Mouse (Mus musculus): ENCODE measurements at regions not wholly inside any gene's neighbourhood (a gene's known extent, or its start where the extent isn't known, plus 50 kb on each side); places are given as distances from the start of the nearest gene placed in this dataset.

DNA sequence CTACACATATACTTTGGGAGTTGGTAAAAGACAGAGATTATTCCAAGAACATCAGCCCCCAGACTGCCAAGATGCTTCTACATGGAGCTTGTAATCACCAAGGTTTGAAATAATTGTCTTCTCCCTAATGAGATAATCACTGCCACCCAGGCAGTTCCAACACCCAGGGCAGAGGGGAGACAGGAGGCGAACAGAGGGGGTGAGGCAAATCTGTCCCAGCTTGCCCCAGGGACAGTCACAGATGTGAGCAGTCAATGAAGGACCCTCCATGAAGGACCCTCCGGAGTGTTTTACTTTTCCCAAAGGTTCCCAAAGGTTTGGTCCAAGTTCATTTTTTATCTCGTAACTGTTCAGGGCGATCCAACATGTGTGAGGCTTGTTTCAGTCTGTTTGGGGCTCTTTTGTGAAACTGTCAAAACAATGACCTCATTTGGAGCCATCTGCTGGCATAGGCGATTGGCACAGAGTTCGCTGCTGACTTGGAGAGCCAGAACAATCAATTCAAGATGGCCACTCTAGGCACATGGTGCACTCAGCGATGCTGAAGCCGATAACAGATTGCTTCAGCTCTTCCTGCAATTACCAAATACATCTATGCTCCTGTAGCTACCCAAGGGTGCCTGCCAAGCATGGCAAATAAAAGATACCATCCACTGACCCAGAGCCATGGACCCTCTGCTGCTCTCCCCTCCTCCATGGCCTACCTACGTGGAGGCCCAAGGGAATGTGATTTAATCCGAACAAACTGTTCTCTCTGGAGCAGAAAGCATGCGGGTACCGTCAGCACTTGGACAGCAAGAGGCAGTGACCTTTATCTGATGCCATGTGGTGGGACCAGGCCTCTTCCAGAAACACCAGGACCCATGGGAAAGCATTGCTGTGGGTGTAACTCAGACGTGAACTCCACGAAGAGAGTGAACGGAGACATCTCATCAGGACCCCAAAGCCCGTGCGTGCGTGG is 326.9 kb downstream of the Wdr11 start:
- DNase-seq (ENCODE audit: low read depth): no peak

DNA sequence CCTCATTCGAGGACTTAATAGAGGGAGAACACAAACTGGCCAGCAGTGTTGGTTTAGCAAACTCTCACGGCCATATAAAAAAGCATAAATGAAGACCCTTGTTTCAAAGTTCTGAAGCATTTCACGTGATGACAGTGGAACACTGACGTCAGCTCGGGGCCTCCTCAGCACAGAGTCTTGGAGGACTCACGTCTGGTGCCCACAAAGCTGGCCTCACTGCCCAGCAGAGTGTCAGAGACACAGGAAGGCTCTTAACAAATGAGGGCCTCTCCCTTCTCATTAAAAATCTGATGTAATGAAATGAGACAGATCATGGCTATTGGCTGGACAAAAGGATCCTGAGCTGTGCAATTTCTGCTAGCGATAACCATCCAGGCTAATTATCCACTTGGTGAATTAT is 330.6 kb downstream of the Wdr11 start:
- DNase-seq (ENCODE audit: low read depth): no peak

DNA sequence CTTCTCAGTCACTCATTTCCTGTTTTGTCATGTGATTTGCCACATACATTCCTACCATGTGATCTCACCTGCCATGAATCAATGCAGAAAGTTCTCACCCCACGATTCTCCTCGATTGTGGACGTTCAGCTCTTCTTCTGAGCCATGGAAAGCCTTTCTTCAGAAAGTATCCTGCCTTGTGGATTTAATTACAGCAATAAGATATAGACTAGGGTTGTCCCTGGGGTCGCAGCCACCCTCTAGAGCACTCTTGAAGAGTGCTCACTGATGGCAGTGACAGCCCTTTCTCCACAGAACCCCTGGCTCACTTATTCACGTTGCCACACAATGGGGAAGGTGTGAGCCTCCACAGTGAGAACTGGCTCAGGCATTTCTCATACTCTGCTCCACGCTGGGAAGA is 345.1 kb downstream of the Wdr11 start:
- no peak for DNase-seq (ENCODE audit: low read depth)

DNA sequence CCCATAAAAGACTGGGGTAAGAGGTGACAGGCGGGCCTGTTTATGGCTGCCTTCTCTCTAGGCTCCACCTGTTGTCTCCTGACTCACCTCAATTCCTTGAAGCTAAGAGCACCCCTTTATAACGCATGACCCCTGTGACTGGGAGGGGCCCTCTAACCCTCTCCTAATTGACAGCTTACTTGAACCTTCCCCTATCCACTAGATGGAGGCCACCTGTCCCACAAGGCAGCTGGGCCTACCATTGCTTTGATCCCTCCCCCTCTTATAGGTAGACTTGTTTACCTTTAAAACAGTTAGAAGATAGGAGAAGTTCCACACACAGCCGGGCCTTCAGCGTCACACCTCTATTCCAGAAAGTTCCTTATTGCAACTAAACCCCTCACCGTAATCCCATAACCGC is 346.1 kb downstream of the Wdr11 start:
- DNase-seq (ENCODE audit: low read depth): no peak

DNA sequence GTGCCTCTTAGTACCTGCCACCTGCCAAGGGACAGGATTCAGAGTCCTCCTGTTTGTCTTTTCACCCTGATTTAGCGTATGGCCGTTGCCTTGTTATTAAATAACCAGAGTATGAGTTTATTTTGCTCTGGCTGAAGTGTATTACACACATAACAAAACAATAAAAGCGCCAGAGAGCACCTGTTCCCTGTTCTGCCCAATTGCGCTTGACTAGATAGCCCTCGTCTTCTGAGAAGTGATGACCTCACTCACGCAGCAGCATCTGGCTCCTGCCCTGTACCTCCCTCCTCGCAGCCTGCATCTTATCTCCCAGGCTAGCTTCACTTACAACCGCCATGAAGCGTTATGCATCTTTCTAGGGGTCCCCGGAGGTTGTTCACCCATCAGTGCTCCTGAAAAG is 346.5 kb downstream of the Wdr11 start:
- no peak for DNase-seq (ENCODE audit: low read depth)

DNA sequence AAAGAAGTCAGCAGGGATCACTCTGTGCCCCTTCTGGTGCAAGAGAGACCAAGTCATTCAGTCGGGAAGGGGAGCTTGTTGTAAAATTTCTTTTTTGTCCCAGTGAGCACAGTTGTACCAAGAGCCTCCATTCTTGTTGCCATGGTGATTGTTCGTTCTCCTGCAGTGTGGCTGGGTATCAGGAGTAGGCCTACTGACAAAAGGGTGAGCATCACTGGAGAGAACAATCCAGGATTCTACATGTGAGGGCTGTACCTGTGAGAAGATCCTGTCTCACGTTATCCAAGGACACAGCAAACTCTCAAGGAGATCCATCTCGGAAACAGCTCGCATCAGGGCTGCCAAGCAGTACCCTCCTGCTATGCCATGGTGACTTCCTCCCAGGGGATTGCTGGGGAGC is 347.6 kb downstream of the Wdr11 start:
- no peak for DNase-seq (ENCODE audit: low read depth)

DNA sequence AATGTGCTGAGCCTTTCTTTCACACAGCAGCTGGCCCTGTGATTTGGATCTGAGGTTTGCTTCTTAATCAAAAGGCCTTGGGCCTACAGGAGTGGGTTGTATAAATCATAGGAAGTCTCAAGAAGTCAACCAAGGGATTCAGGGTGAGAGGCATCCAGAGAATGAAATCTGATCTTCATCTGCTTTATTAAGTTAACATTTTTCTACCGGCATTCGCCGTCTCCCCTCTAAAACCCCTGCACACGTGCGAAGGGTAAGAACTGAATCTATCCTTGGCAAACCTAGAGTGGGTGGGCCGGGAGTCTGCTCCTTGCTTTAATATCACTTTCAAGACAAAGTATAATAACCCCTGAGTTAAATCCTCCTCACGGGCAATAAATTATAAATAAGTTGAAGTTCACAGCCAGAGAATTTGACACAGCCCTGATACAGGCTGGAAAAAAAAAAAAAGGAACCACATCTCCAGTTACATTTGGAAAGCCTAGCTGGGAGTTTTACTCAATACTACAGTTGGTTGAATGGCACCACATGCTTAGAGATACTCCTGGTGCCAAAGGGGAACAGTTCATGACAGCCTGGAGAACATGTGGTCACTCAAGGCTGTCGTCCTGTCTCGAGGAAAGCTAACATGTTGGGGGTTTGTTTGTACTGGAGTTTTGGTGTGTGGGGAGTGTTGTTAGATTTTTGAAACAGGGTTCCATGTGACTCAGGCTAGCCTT is 349.8 kb downstream of the Wdr11 start:
- peak; percentile 21 for DNase-seq (ENCODE audit: low read depth)

DNA sequence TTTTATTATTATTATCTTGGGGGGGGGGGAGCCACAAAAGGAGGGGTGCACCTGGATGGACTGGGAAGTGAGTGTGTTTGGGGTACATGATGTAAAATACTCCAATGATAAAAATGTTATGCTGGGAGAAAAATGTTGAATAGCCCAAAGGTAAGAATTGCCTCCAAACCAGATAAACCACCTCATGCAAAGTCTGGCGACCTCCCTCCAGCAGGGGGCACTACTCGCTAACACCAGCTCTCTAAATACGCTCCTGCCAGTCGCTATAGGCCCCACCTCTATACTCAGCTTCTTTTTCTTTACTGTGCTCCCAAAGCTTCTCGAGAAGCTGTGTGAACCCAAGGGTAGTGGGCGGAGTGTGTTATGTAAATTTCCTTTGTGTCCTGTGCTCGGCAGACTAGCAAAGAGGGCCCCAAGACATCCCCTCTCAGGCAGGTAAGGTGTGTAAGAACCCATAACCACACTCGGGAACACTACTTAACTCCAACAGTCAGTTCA is 357.0 kb downstream of the Wdr11 start:
- no peak for DNase-seq (ENCODE audit: low read depth)

DNA sequence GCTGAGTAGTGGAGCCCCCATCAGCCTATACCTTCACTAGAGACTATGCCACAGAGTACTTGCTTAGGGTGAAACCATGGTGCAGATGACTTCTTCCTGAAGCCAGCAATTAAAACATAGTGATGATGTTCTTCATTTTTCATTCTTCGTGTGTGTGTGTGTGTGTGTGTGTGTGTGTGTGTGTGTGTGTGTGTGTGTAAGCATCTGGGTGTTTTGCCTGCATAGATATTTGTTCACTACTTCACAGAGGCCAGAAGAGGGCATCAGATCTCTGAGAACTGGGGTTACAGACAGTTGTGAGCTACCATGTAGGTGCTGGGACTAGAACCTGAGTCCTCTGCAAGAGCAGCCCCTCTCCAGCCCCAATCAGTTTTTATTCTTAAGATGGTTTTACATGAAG is 358.8 kb downstream of the Wdr11 start:
- DNase-seq (ENCODE audit: low read depth): no peak

DNA sequence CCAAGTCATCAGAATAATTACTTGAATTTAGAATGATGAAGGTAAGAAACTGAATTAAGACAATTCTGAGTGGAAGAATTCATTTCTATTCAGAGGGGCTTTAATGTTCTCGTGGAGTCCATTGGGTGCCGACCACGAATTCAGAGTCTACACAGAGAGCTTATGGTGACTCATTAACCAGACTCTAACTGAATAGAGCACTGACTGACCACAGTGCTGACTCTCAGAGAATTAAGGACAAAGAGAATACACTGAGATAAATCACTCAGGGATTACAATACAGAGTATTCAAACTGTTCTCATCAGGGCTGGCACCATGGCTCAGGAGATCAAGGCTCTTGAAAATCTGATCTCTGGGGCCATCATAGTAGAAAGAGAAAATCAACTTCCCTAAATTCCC is 366.7 kb downstream of the Wdr11 start:
- DNase-seq (ENCODE audit: low read depth): no peak

DNA sequence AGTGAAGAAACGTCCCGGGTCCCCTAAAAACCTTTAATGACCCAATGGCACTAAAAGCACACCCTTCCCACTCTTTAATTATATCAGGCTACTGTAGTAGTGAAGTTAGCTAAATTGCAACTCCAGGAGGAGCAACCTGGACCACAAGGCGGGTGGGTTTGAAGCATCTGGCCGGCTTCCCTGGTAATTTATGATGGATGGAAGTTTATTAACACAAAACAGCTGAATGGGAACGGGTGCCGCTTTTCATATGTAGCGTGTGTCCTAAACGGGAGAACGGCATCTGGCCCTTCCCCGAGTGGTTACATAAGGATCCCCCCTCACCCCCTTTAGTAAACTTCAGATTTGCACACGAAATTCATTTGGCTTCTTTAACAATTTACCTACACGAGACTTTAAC is 370.9 kb downstream of the Wdr11 start:
- no peak for DNase-seq (ENCODE audit: low read depth)

DNA sequence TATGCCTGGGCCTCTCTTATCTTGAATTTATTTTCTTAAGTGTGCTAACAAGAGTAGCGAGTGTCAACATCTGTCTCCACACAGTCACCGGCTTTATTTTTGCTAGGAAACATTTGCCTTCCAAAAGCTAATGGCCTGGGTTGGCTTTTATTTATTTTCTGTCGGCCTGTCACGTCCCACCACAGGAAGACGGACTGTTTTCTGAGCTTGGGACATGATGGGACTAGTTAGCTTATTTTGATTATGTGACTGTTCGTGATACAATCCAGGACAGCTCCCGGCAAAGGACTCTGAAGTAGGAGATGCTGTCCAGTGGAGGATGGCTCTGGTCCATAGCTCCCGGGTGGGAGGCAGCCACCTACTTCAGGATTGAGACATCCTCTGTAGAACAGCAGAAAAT is 372.5 kb downstream of the Wdr11 start:
- DNase-seq (ENCODE audit: low read depth): no peak

DNA sequence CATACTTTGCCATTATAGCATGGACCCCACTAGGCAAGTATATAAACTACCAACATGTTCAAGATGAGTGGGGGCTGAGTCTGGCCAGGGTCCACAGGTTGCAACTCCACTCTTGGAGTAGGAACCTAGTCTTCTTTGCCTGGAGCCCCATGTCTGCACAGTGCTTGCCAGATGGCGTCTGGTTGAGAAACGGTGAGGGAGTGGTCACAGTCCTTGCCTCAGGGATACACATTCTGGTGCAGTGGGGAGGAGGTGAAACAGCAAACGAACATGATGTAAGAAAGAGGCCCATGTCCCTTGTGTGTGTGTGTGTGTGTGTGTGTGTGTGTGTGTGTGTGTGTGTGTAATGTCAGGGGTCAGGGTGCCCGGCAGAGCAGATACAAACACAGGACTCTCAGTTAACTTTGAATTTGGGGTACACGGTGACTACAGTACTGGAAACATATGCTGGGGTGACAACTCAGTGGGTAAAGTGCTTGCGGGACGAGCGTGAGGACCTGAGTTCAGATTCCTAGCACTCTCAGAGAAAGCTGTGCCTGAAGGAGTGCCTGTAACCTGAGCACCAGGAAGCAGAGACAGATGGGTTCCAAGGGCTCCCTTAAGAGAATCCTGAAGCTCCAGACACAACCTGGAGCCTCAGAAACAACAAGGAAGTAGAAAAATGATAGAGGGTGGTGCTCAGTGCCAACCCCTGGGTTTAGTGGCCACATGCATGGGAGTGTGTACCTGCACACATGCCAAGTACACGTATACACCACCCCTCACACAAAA is 373.8 kb downstream of the Wdr11 start:
- no peak for DNase-seq (ENCODE audit: low read depth)

DNA sequence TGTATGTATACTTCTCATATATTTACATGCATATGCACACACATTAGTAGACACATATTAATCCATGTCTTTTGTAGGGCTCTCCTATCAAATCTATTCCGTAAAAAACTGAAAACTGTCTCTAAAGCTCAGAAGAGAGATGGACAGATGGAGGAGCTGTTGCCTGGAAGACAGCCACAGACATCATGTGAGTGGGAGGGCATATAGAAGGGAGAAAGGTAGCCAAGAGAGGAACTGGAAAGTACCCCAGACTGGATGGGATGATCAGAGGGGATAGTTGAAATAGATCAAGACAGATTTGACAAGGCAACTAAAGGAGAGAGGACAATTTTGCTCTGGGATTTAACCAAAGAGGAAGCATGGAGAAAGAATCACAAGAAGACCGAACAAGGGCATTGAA is 375.1 kb downstream of the Wdr11 start:
- no peak for DNase-seq (ENCODE audit: low read depth)

DNA sequence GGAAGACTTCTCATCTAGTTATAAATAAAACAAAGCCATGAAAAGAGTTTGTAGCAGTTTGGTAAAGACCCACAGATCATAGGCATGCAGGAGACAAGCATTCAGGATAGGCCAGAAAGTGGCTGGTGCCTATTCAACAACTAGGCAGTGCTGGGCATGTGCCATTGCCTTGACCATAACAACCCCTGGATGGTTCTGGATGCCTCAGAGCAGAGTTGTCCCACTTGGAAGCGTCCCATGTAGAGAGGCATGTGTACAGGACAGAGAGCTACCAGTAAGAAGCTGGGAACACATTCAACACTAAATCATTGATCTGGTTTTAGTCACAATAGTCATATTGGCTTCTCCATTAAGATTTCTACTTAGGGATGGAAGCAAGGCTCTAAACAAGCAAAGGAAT is 378.5 kb downstream of the Wdr11 start:
- no peak for DNase-seq (ENCODE audit: low read depth)

DNA sequence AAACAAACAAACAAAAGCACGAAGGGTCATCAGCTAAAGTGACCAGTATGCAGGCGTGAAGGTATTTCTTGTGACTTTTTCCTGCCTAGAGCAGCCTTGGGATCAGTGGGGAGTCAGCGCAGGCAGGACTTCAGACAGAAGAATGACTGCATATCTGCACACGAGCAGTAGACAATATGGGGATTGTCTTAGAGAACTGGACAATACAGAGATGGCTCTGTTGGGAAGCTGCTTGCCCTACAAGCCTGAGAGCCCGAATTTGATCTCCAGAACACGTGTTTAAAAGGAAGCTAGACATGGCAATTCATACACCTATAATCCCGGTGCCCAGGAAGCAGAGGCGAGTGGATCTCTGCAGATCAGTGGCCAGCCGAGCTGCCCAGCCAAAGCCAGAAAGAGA is 382.5 kb downstream of the Wdr11 start:
- DNase-seq (ENCODE audit: low read depth): no peak

DNA sequence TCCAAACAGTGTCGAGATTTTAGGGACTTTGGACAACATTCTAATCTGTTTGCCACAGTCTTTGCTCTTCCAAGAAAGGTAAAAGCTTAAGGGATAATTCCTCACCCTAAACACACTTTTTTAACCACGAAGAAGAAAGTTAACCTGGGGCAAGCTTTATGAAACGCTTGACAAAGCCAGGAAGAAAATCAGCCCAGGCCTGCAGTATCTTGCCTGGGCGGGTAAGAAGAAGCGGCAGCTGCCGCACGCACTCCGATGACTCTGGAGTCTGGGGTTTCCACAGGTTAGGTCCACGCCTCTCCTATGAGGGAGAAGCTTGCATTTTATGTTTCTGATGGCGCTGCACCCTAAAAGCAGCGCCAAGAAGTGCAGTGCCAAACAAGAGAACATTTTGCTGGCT is 383.2 kb downstream of the Wdr11 start:
- DNase-seq (ENCODE audit: low read depth): no peak

DNA sequence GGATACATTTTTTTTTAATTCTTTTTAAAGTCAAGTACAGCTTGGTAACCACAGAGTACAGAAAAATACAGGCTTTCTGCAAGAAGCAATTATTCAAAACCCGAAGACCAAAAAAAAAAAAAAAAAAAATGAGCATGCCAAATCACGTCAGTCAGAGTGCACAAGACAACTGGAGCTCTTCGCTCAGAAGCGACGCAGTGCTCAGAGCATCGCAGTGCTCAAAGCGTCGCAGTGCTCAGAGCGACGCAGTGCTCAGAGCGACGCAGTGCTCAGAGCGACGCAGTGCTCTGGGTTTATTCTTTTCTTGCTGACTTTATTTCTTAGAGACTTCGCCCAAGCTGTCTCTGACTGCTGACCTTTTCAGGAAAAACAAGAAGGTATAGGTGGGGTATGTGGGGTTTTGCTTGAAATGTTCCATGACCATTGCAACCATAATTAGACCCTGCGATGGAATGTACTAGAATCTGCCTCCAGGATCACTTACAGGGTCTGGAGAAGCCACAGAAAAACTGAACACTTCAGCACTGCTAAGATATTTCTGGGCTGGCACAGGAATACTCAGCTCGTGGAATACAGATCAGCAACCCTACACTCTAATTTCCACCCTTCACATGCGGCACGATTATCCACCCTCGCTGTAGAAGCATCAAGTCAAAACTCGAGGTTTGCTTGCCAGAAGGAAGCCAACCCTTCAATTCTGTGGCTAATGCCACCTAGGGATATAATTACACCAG is 384.3 kb downstream of the Wdr11 start:
- no peak for DNase-seq (ENCODE audit: low read depth)

DNA sequence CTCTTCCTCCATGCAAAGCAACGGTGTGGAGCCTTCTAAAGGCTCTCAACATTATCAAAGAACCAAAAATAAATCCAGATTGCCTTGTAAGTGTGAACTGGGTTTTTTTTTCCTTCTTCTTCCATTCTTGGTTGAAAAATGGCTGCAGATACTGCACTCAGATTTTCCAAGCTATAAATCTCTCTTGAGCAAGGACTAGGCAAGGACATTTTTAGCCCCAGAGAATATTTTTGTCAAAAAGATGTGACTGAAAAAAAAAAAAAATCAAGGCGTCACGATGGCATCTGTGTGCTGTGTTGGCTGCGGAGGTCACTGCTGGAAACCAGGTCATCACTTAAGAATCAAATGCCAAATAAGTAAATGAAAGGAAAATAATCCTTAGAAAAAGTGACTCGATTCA is 386.9 kb downstream of the Wdr11 start:
- DNase-seq (ENCODE audit: low read depth): no peak

DNA sequence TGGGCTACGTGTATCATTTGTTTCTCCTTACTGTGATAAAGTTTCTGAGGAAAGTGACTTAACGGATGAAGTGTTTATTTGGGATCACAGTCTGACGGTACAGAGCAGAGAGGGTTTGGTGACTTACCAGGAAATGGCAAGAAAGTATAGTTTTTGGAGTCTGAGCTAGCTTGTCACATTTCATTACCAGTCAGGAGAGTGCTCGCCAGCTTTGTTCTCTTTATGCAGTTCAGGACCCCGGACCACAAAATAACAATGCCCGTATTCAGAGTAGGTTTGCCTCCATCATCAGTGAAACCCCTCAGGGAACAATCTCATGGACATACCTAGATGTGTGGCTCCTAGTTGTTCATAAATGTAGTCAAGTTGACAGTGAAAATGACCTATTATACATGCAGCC is 387.7 kb downstream of the Wdr11 start:
- DNase-seq (ENCODE audit: low read depth): no peak

DNA sequence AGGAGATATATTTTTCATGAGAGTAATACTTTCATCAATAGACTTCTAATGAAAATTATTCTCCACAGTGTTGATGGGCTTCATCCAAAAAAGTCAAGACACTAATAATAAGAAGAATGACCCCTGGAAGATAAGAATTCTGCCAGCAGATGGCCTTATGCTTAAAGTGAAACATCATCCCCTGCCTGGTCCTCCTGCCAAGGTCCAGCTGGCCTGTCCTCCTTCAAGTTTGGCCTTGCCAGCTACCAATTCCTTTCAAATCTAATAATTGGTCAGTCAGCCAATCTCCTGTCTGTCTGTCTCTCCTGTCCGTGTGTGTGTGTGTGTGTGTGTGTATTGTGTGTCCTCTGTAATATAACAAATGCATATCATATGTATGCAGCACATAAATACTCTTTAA is 388.8 kb downstream of the Wdr11 start:
- DNase-seq (ENCODE audit: low read depth): no peak

DNA sequence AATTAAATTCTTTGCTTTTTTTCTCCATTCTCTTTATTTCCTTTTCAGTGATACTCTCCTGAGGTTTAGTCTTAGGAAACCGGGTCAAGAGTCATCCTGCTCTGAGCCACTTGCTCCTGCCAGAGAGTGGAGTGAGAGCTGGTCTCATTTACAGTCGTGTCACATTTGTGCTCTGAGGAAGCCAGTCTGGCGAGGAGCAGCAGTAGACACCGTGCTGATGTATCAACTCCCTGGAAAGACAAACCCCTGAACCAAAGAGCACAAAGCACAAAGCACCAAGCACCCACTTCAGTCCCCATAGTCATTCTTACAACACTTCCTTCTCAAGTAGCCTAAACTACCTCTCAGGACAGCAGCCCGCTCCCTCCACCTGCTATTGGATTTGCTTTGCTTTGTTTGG is 390.7 kb downstream of the Wdr11 start:
- no peak for DNase-seq (ENCODE audit: low read depth)
